Mouse (Mus musculus) frontal cortex, adult (tissue): ENCODE results near the gene Raver2.
"Not testable (repeated sequence)": the region's sequence is repeated elsewhere in the genome, so short reads cannot be mapped to it uniquely, and the experiment has no call there.

Source experiments
- ATAC-seq: cut with Nextera tagmentation; 2 replicates; pipeline ENCODE4 v1.9.2; 2017; ENCODE audit warnings: mild to moderate bottlenecking, moderate library complexity, mixed read lengths; ENCODE audit not compliant: low TSS enrichment

The Raver2 gene

GRCm38 (mm10) chr4:101068786-101069153 is at the start of gene Raver2:
TSS of gene Raver2 (plus strand) at chr4:101068983.
- ATAC-seq, result peak; percentile 58

GRCm38 (mm10) chr4:101020596-101020995 is 48.2 kb upstream of the Raver2 start, which contains the start of gene Gm10577:
TSS of gene Gm10577 (minus strand) at chr4:101020696.
- ATAC-seq, result no peak

- ATAC-seq, result peak; percentile 25; the same call in 1 of the 2 replicates
Observed at GRCm38 (mm10) chr4:101026566-101026965, 42.2 kb upstream of the Raver2 start.

- ATAC-seq, result peak; percentile 97
Observed at GRCm38 (mm10) chr4:101026995-101027394, 41.8 kb upstream of the Raver2 start.

GRCm38 (mm10) chr4:101027852-101028411 is 40.9 kb upstream of the Raver2 start:
- no peak for ATAC-seq

GRCm38 (mm10) chr4:101033047-101033446 is 35.7 kb upstream of the Raver2 start:
- no peak for ATAC-seq

GRCm38 (mm10) chr4:101035131-101035530 is 33.7 kb upstream of the Raver2 start:
- no peak for ATAC-seq

- peak; percentile 78 for ATAC-seq
Observed at GRCm38 (mm10) chr4:101037156-101037555, 31.6 kb upstream of the Raver2 start.

- no peak for ATAC-seq
Observed at GRCm38 (mm10) chr4:101043691-101044090, 25.1 kb upstream of the Raver2 start.

GRCm38 (mm10) chr4:101044149-101044548 is 24.6 kb upstream of the Raver2 start:
- no peak for ATAC-seq

- ATAC-seq, result no peak
Observed at GRCm38 (mm10) chr4:101046576-101046975, 22.2 kb upstream of the Raver2 start.

- ATAC-seq, result no peak
Observed at GRCm38 (mm10) chr4:101062146-101062545, 6.6 kb upstream of the Raver2 start.

- ATAC-seq, result no peak
Observed at GRCm38 (mm10) chr4:101066401-101066800, 2.4 kb upstream of the Raver2 start.

GRCm38 (mm10) chr4:101069154-101069971 is 580 bp downstream of the Raver2 start:
- ATAC-seq, result peak; percentile 55

GRCm38 (mm10) chr4:101071570-101071969 is 2.8 kb downstream of the Raver2 start:
- ATAC-seq, result no peak

- no peak for ATAC-seq
Observed at GRCm38 (mm10) chr4:101076425-101076824, 7.6 kb downstream of the Raver2 start.

- no peak for ATAC-seq
Observed at GRCm38 (mm10) chr4:101080016-101080415, 11.2 kb downstream of the Raver2 start.

- ATAC-seq, result no peak
Observed at GRCm38 (mm10) chr4:101082176-101082888, 13.5 kb downstream of the Raver2 start.

- no peak for ATAC-seq
Observed at GRCm38 (mm10) chr4:101084863-101085262, 16.1 kb downstream of the Raver2 start.

- ATAC-seq, result no peak
Observed at GRCm38 (mm10) chr4:101086040-101086439, 17.3 kb downstream of the Raver2 start.

- peak; percentile 96 for ATAC-seq
Observed at GRCm38 (mm10) chr4:101087721-101088120, 18.9 kb downstream of the Raver2 start.

GRCm38 (mm10) chr4:101090630-101091029 is 21.8 kb downstream of the Raver2 start:
- ATAC-seq, result not testable (repeated sequence)

GRCm38 (mm10) chr4:101093292-101093691 is 24.5 kb downstream of the Raver2 start:
- no peak for ATAC-seq
